Mouse (Mus musculus) mesoderm, embryonic 11.5 days (tissue): ENCODE measurements at regions not wholly inside any gene's neighbourhood (a gene's known extent, or its start where the extent isn't known, plus 50 kb on each side); places are given as distances from the start of the nearest gene placed in this dataset.

Experiments
- DNase-seq: peaks from one replicate; pipeline ENCODE4 v3.0.0-alpha.2; 2012; ENCODE audit warnings: low read depth, low spot score

DNA sequence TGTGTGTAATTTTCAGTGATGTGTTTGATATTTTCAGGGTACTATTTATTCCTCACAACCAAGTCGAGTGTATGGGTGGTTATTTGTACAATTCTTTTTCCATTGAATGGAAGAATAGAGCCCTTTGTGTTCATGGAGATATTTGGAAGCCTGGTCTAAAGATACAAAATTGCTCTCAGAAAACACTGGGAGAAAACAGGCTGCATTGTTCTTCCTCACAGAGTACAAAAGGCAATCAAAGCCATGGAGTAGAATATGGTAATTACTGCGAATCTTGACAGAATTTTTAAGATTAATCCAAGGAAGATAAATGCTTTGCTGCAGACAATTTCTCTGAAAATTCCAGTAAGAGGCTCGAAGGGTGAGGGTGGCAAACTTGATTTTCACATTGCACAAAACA is 54.7 kb upstream of the Gnai1 start:
- no peak for DNase-seq
